Mouse (Mus musculus) heart, embryonic 12.5 days (tissue): ENCODE results near the gene Ccdc14. TPM values are rescaled to one million over a fixed set of nuclear protein-coding genes. Genes with fewer than 3 reads are reported as not detected.
A peak's percentile ranks its signal among the peaks of the same experiment; 100 is the strongest.
"Not testable (repeated sequence)": the region's sequence is repeated elsewhere in the genome, so short reads cannot be mapped to it uniquely, and the experiment has no call there.

ENCODE experiments used
- ATAC-seq: fragments of 200-750 bp; cut with Nextera tagmentation; 2 replicates; pipeline ENCODE4 v1.8.0; 2017; ENCODE audit warnings: moderate TSS enrichment, moderate library complexity; ENCODE audit not compliant: insufficient number of reproducible peaks, low FRiP score
- H3K27ac ChIP-seq: fragments of 300-500 bp; sonication (generic); 2 replicates; pipeline ENCODE4 v1.5.1; 2016; ENCODE audit warnings: mild to moderate bottlenecking, moderate library complexity; ENCODE audit not compliant: poor library complexity, severe bottlenecking
- H3K27me3 ChIP-seq: fragments of 300-500 bp; sonication (generic); replicated peaks from 2 replicates; pipeline ENCODE4 v1.6.1; 2016; ENCODE audit warnings: mild to moderate bottlenecking, moderate library complexity
- H3K36me3 ChIP-seq: fragments of 300-500 bp; sonication (generic); 2 replicates; pipeline ENCODE4 v1.6.1; 2016; ENCODE audit warnings: mild to moderate bottlenecking, moderate library complexity
- H3K4me1 ChIP-seq: fragments of 300-500 bp; sonication (generic); replicated peaks from 2 replicates; pipeline ENCODE4 v1.6.1; 2016; ENCODE audit warnings: mild to moderate bottlenecking
- H3K4me2 ChIP-seq: fragments of 300-500 bp; sonication (generic); 2 replicates; pipeline ENCODE4 v1.6.1; 2016; ENCODE audit warnings: mild to moderate bottlenecking, moderate library complexity
- H3K4me3 ChIP-seq: fragments of 300-500 bp; sonication (generic); 2 replicates; pipeline ENCODE4 v1.5.1; 2016; ENCODE audit warnings: mild to moderate bottlenecking
- H3K9ac ChIP-seq: fragments of 300-500 bp; sonication (generic); 2 replicates; pipeline ENCODE4 v1.6.1; 2016; ENCODE audit warnings: mild to moderate bottlenecking, moderate library complexity
- H3K9me3 ChIP-seq: fragments of 300-500 bp; sonication (generic); replicated peaks from 2 replicates; pipeline ENCODE4 v1.6.1; 2016; ENCODE audit warnings: mild to moderate bottlenecking, moderate library complexity
- WGBS: fragments of 180-500 bp; shearing (Covaris S2); methylation state at CpG from one replicate; pipeline ENCODE4 v1.1.7; 2016; 5-methylcytosine and 5-hydroxymethylcytosine counted together
- polyA plus RNA-seq: library from polyadenylated mRNA; unstranded; fragments of >200 nt; fragmentation: Nextera tagmentation; extraction: Ambion mirVana; gene quantifications from 2 replicates; pipeline ENCODE4 v1.2.1, GENCODE M21; 2016

Gene Ccdc14
- polyA plus RNA-seq, 1 experiment from 2014 or later = 7.0 TPM

DNA sequence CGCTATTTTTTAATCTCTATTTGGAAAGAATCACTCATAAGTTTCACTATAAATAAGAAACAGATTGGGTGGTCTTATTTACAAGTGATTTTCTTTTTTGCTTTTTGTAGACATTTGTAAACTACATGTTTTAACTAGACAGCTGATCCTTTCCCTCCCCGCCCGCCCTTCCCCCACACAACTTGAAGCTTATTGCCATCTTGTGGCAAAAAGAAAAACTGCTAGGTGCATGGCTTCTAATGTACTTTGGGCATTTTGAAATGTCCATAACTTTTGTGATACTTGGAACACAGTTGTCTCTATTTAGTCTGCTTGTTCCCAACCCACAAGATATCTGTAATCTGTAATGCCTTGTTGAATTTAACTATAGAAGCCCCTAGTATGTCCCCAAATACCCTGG lies 21.1 kb downstream of the Ccdc14 start:
- Histone ChIP-seq H3K36me3 (peaks cover 42% of the 10 kb centered on the region), H3K4me1 (no peaks in the 10 kb centered on the region), H3K27me3 (no peaks in the 10 kb centered on the region), H3K9me3 (no peaks in the 10 kb centered on the region), H3K27ac (no peak overlapping the region), H3K4me3 (no peak overlapping the region), H3K4me2 (no peak overlapping the region), H3K9ac (no peak overlapping the region)
- ATAC-seq = no peak
- 88% methylated on average over 3 of the region's 3 CpGs for WGBS

DNA sequence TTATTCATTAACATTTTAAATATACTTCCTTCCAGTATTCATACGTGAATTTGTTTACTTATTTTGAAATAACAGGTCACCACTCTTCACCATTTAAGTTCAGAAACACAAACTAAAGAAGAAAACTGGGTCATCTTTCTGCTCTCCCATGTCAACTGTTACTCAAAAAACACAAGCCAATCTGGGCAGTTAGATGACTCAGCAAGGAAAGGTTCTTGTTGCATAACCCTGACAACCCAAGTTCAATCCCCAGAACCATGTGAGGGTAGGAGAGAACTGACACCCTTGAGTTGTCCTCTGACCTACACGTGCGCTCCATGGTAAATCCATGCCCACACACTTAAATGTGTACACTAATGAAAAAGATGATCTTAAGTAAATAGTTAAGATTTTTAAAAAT lies 34.7 kb downstream of the Ccdc14 start:
- no peaks in the 10 kb centered on the region for H3K4me1 ChIP-seq
- 87% methylated on average over 3 of the region's 3 CpGs for WGBS
- H3K9me3 ChIP-seq = no peaks in the 10 kb centered on the region
- H3K27ac ChIP-seq = no peak overlapping the region
- no peak overlapping the region for H3K4me2 ChIP-seq
- H3K9ac ChIP-seq = no peak overlapping the region
- H3K27me3 ChIP-seq = no peaks in the 10 kb centered on the region
- no peak overlapping the region for H3K4me3 ChIP-seq
- no peak for ATAC-seq
- H3K36me3 ChIP-seq = peaks cover 47% of the 10 kb centered on the region

DNA sequence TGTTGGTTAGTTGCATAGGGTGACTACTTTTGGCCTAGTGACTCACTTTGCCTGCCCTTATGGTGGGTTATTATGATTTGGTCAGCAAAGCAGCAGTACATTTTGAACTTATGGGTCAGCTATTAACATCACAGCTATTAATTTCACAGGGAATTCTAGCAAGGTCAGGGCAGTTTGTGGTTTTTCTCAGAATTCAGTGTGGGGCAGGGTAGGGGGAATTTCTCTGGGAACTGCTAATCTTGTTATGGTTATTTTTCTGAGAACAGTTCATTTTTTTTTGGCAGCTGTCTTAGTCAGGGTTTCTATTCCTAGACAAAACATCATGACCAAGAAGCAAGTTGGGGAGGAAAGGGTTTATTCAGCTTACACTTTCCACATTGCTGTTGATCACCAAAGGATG lies 38.2 kb downstream of the Ccdc14 start:
- not testable (repeated sequence) for H3K27ac ChIP-seq, H3K9me3 ChIP-seq, H3K4me3 ChIP-seq, H3K4me2 ChIP-seq, H3K9ac ChIP-seq, ATAC-seq, H3K27me3 ChIP-seq, H3K4me1 ChIP-seq
- peaks cover 28% of the 10 kb centered on the region for H3K36me3 ChIP-seq

DNA sequence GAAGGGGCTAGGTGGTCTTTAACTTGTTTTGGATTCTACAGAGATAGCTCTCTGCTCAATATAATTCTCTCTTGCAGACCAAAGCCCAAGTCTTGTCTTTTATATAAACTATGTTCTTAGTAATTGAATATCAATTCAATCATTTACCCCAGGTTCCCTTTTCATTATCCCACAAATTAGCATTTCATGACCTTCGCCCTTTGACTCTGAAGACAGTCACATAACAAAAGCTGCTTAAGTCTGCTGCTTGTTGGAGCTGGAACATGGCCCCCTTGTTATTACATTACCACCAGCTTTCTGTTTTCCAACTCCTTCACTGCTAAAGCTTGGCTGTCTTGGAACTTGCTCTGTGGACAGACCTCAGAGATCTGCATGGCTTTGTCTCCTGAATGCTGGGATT lies 39.0 kb downstream of the Ccdc14 start:
- ATAC-seq = no peak
- no peak overlapping the region for H3K4me3 ChIP-seq
- no peak overlapping the region for H3K9ac ChIP-seq
- no peak overlapping the region for H3K27ac ChIP-seq
- 86% methylated on average over 1 of the region's 1 CpGs for WGBS
- no peak overlapping the region for H3K4me2 ChIP-seq
- peaks cover 27% of the 10 kb centered on the region for H3K36me3 ChIP-seq
- no peaks in the 10 kb centered on the region for H3K4me1 ChIP-seq
- H3K27me3 ChIP-seq = no peaks in the 10 kb centered on the region
- no peaks in the 10 kb centered on the region for H3K9me3 ChIP-seq

DNA sequence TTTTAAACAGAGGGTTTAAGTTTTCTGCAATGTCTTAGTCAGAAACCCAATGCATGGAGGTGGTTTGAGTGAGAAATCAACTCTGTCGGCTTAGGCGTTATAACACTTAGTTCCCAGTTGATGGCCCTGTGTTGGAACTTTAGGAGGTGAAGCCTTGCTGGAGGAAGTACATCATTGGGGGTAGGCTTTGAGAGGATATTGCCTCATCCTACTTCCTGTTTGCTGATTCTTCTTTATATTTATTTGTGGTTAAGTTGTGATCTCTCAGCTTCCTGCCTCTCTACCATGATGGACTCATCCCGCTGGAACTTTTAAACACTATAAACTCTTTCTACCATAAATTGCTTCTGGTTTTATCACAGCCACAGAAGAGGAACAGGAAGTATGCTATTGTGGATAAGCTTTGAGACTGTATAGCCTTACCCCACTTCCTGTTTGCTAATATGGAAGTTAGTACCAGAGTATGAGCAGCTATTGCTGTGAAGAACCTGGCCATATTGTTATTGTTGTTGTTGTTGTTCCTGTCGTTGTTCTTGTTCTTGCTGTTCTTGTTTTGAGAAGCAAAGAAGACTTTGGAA lies 48.3 kb downstream of the Ccdc14 start:
- Histone ChIP-seq H3K4me1 (no peaks in the 10 kb centered on the region), H3K27me3 (peaks cover 3% of the 10 kb centered on the region; the same call in 1 of the 2 replicates), H3K36me3 (no peaks in the 10 kb centered on the region), H3K9me3 (no peaks in the 10 kb centered on the region; the same call in 1 of the 2 replicates), H3K9ac (no peak overlapping the region), H3K27ac (no peak overlapping the region), H3K4me2 (no peak overlapping the region), H3K4me3 (no peak overlapping the region)
- ATAC-seq = no peak
- WGBS = 87% methylated on average over 4 of the region's 4 CpGs

DNA sequence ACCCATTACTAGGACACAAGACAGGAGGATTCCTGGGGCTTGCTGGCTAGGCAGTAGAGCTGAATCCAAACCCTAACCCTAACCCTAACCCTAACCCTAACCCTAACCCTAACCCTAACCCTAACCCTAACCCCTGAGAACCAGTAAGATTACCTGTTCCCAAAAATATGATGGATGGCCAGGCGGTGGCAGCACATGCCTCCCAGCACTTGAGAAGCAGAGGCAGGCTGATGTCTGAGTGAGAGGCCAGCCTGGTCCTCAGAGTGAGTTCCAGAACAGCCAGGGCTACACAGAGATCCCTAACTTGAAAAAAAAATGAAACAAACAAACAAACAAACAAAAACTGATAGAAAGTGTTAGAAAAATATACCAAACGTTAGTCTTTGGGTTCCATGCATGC lies 52.5 kb downstream of the Ccdc14 start:
- no peaks in the 10 kb centered on the region; the same call in 1 of the 2 replicates for H3K9me3 ChIP-seq
- H3K27me3 ChIP-seq = peaks cover 20% of the 10 kb centered on the region
- WGBS = 28% methylated on average over 2 of the region's 2 CpGs
- no peak overlapping the region for H3K27ac ChIP-seq
- 0 out of 2 replicates have a peak, but pooled peaks cover 6% of the 10 kb centered on the region for H3K4me1 ChIP-seq
- no peaks in the 10 kb centered on the region for H3K36me3 ChIP-seq
- H3K4me2 ChIP-seq = no peak overlapping the region
- no peak overlapping the region for H3K4me3 ChIP-seq
- ATAC-seq = no peak
- no peak overlapping the region for H3K9ac ChIP-seq

DNA sequence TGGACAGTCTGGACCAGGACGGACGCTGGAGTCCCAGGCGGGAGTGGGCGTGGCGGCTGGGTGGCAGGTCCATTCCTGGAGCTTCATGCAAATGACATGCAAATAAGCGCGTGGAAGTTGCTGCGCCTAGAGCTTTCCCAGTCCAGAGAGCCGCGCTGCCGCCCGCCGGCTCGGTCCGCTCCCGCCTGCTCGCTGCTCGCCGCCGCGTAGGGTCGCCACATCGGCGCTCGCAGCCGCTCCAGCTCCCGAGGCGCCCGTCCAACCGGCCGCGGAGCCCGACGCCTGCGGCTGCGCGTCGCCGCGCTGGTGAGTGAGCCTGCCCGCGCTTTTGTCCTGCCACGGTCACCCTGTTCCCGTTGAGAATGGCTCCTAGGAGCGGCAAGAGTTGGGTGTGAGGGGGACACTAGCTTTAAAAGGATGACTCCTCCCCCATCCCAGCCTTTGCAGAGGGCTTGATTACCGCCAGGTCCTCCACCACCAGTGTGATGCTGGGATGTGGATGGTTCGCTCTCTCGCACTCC lies 54.7 kb downstream of the Ccdc14 start, which contains the start of gene Mylk:
Gene Mylk (plus strand): TSS at position 146 of the 521 bp plus-strand sequence.
- Histone ChIP-seq H3K4me1 (0 out of 2 replicates have a peak, but pooled peaks cover 6% of the 10 kb centered on the region), H3K36me3 (no peaks in the 10 kb centered on the region), H3K4me3 (peak within 1 kb of the TSS; percentile 48), H3K27me3 (peaks cover 20% of the 10 kb centered on the region), H3K9me3 (no peaks in the 10 kb centered on the region), H3K27ac (no peak within 1 kb of the TSS), H3K9ac (peak within 1 kb of the TSS; percentile 66), H3K4me2 (peak within 1 kb of the TSS; percentile 84)
- ATAC-seq = peak; percentile 89
- under 1% methylated on average over 48 of the region's 48 CpGs for WGBS

DNA sequence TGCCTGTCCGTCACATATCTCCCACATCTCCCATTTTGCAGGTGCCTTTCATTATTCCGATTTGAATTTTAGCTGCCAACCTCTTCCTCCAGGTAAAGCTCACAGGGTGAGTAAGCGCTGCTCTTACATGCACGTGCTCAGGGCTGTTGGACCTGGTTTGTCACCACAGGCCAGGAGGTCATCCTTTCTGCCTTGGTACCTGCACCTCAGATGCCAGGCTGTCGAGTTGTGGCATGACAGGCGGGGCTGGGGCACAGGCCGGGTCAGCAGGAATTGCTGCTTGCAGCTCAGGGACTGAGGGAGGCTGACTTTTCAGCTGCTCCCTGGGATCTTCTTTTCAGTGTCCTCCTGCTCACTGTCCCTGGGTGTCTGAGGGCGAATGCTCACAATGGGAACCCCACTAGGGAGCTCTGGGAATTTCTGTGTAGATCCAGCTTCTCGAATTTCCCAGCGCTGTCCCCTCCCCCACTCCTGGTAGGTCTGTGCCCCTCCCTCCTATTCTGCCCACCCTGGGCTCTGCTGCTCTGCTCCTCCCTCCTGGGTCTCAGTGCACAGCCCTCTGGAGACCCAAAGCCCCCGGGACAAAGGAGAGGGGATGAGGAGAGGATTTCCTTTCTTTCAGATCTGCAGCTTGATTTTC lies 57.8 kb downstream of the Ccdc14 start:
- Histone ChIP-seq H3K9ac (no peak overlapping the region), H3K4me3 (no peak overlapping the region), H3K9me3 (no peaks in the 10 kb centered on the region), H3K27ac (no peak overlapping the region), H3K4me1 (0 out of 2 replicates have a peak, but pooled peaks cover 6% of the 10 kb centered on the region), H3K27me3 (peaks cover 20% of the 10 kb centered on the region), H3K4me2 (no peak overlapping the region), H3K36me3 (no peaks in the 10 kb centered on the region)
- ATAC-seq = no peak
- 30% methylated on average over 11 of the region's 11 CpGs for WGBS

DNA sequence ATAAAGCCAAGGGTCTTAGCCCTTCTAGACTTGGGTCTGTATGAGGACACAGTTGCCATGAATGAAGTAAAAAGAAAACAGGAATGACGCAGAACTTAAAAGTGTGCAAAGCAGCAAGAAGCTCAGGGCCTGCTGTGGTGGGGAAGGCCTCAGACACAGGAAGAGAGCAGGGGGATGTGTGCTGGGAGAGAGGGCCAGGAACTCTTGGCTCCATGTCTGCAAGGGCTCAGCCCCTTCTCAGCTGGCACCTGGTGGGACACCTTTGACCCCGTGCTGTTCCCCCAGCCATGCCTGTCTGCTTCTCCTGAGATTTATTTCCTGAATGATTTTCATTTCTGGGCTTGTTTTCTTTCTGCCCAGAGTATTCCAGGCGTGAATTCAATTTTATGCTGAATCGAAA lies 59.1 kb downstream of the Ccdc14 start:
- WGBS = 74% methylated on average over 4 of the region's 4 CpGs
- Histone ChIP-seq H3K36me3 (no peaks in the 10 kb centered on the region), H3K4me2 (no peak overlapping the region), H3K9me3 (no peaks in the 10 kb centered on the region), H3K4me3 (no peak overlapping the region), H3K4me1 (0 out of 2 replicates have a peak, but pooled peaks cover 6% of the 10 kb centered on the region), H3K27ac (no peak overlapping the region), H3K9ac (no peak overlapping the region), H3K27me3 (peaks cover 13% of the 10 kb centered on the region)
- ATAC-seq = no peak

DNA sequence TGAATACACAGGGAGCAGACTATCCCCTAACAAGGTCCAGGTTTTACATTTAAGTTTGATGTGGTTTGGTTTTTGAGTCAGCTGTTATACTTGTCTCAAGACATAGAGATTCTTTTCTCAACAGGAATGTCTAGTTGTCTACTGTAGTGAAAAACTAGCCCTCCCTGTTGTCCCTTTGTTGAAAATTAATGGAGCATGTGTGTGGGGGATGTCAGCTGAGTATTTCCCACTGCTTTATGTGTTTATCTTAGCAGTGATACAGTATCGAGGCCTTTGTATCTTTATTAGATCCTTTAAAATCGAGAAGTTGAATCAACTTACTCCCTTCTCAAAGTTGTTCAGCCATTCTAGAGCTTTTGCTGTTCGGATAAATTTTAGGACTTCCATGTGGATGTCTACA lies 61.6 kb downstream of the Ccdc14 start:
- H3K4me1 ChIP-seq = no peaks in the 10 kb centered on the region
- no peaks in the 10 kb centered on the region for H3K27me3 ChIP-seq
- no peak for ATAC-seq
- no peaks in the 10 kb centered on the region for H3K9me3 ChIP-seq
- H3K4me2 ChIP-seq = no peak overlapping the region
- H3K9ac ChIP-seq = no peak overlapping the region
- no peak overlapping the region for H3K4me3 ChIP-seq
- no peaks in the 10 kb centered on the region for H3K36me3 ChIP-seq
- WGBS = 76% methylated on average over 3 of the region's 3 CpGs
- H3K27ac ChIP-seq = no peak overlapping the region

DNA sequence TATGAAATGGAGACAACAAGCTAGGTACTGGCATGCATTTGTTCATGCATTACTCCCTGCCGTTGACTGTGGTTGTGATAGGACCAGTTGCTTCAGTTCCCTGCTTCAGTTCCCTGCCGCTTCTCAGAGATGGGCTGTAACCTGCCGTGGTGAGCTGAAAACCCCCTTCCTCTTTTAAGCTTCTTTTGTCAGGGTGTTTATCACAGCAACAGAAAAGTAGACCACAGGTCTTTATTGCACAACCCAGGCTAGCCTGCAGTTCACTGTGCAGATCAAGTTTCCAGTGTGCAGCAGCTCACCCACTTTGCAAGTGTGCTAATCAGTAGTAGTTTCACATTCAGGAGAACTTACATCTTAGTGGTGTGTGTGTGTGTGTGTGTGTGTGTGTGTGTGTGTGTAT lies 62.6 kb downstream of the Ccdc14 start:
- no peak overlapping the region for H3K9ac ChIP-seq
- H3K9me3 ChIP-seq = no peaks in the 10 kb centered on the region
- H3K27ac ChIP-seq = no peak overlapping the region
- ATAC-seq = no peak
- no peaks in the 10 kb centered on the region for H3K36me3 ChIP-seq
- 74% methylated on average over 3 of the region's 3 CpGs for WGBS
- H3K27me3 ChIP-seq = no peaks in the 10 kb centered on the region
- H3K4me2 ChIP-seq = no peak overlapping the region
- H3K4me1 ChIP-seq = no peaks in the 10 kb centered on the region
- H3K4me3 ChIP-seq = no peak overlapping the region
